Mouse (Mus musculus): ENCODE measurements around the gene Ccser1.

Gene Ccser1

DNA sequence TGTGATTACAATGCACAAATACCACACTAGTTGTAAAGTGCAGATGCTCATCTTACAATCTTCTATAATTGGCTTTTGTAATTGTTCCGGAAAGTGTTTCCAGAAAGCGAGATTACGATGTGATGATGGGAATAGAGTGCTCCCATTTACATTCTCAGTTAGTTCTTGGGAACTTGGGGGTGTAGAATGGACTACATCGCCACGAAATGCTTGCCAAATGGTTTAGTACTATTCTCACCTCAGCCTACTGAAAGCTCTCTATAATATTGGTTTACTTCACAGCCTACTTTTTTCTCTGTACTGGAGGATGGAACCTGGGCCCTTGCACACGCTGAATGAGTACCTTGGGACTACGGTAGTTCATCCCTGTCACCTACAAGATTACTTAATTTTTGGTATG, 522.9 kb downstream of the Ccser1 start:
- no peak for DNase-seq (ENCODE audit: low spot score)

DNA sequence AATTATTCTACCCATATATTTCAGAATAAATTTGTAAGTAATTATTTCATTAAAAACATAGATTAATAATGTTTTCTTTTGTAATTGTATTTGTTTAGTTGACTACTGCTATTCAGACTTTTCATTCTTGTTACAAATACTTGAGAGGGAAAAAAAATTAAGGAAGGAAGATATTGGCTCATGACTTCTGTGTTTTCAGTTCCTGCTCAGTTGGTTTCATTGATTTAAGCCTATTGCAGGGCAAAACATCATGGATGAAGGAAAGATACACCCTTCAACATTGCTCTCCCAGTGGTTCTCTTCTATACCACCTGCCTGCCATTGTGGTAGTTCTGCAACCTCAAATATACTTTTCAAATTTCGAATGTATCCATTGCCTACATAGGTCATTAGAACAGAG, 541.1 kb downstream of the Ccser1 start:
- DNase-seq (ENCODE audit: low spot score) = no peak

DNA sequence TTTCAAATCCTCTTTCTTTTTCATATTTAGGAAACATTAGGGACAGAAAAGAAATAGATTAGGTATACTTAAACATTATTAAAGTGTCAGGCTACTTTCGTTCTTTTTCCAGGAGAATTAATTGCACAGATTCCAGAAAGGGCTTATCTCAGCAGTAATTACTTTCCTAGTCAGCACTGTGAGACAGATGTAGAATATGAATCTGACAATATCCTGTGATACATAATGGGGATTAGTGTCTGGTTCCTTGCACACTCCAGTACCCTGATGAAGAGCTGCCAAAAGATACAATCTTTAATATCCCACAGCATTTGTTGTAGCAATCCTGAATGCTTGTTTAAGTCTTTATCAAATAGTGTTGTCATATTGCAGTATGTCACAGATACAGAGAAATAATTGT, 548.9 kb downstream of the Ccser1 start:
- peak; percentile 63 for DNase-seq (ENCODE audit: low spot score)

DNA sequence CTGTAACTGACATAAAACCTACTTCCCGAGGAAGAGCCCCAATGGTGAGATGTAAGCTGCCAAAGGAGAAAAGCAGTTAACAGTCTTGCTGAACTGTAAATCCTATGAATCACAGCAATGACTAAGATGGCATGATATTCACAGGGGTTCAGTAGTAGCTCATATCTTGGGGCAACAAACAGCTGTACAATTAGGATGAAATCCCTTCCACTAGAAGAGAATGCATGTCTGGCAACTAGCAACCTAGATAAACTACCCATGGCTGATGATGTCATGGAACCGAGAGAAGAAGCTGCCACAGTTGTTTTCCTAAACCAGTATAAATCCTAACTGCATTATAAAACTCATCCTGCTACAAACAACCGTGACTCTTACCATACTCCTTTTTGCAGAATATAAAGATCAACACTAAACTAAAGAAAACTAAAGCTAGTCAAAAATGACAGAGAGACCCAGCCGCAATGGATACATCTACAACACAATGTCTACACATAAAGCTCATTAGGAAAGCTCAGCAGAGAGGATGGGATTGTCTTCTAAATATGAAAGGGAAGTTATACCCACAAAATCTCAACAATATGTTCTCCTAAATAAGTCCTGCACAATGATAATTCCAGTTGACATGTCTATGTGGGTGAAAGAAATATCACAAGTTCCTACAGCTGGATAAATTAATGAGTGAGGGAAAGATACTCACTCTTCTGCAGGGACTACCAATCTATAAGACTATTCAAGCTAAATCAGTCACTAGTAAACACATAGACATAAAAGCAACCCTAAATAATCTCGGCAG, 550.2 kb downstream of the Ccser1 start:
- DNase-seq (ENCODE audit: low spot score) = peak; percentile 58

DNA sequence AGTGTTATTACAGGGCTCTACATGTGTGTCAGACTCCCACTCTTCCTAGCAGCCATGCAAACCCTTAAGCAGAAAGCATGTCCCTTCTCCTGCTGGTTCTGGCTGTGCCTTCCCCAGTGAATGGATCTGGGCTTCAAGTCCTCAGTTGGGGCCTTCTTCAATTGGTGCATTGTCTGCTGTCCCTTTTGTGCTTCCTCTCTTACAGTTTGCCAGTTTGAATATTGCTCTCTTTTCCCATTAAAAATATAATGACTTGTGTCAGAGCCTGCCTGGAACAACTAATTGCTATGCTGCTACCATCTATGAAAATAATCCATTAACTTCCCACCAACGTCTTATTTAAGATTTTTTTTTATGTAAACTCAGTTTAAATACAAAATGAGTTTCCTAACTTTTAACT, 566.2 kb downstream of the Ccser1 start:
- DNase-seq (ENCODE audit: low spot score) = peak; percentile 83

DNA sequence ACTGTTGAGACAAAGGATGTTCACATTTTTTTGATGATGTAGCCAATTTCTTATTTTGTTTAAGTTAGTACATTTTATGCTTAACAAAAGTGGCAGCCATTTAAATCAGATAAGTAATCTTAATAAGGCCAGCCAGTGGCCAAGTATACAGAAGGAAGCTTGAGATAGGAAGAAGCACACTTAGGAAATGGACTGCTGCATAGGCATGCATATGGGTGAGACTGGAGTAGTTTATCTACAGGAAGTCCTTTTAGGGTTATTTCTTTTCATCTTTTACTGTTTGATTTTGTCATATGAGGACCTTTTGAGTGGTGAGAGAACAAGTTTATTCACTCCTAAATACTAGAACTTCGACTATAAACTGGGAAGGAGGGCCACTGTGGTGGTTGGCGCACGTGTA, 582.0 kb downstream of the Ccser1 start:
- no peak for DNase-seq (ENCODE audit: low spot score)

DNA sequence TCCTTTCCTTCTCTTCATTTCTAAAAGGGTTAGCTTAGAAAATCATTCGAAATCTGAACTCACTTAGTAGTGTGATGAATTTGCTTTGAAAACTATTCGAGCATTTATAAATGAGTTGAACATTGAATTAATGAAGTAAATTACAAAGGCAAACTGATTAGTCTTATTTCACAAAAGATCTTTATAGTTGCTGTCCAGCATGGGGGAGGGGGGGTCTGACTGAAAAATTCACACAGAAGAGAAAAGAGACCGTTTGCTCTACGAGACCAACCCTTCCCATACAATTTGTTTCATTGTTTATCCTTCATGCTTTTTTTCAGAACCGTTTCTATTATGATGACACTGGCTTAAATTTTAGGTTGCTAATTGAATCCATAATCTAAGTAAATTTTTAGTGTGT, 583.3 kb downstream of the Ccser1 start:
- DNase-seq (ENCODE audit: low spot score) = peak; percentile 69

DNA sequence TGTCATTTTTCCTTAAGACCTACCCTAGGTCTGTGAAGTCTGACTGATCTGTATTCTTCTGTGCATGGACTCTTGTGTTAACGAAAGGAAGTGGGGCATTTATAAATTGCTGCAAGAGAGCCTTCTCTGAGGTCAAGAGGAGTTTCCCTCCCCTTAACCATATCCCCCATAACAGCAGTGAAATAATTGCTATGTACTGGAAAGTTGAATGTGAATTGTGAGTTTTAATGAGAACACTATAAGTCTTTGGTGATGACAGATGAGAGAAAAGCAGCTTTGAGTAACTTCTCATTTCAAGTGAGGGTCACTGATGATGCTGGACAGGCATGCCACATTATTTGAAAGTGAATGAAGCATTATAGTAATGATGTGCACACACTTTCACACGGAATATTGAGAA, 585.7 kb downstream of the Ccser1 start:
- DNase-seq (ENCODE audit: low spot score) = peak; percentile 64

DNA sequence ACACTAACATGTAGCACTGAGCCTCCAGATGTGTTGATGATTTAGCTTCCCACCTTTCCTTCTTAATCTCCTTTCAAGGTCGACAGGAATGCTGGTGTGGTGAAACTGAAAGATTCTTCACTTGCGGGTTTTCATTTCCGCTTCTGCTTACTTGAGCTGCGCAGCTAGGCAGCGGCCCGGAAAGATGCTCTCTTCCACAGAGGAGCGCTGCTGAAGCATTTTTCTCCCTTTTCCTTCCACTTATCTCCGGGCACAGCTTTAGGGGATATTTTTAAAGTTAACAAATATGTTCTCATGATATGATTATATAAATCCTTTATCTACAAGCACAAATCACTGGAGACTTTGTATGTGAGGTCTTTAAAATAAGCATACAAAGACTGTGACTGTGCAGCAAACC, 587.0 kb downstream of the Ccser1 start:
- DNase-seq (ENCODE audit: low spot score) = no peak

DNA sequence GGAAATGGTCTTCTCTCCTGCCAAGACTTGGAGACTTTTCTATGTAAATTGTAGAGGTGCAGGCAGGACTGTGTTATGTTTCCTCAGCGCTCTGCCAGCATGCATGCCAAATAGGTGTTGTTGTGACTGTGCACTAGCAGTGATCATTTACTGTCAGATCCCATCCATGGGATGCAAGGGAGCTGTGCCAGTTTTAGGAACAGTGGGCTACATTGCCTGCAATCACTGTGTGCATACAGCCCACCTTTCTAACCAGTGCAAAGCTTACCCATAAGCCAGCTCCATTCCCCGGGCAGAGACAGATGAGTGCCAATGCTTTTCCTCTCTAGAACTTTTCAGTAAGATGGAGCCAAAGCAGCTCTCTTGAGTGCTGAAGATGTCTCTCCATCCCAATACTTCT, 606.6 kb downstream of the Ccser1 start:
- no peak for DNase-seq (ENCODE audit: low spot score)

DNA sequence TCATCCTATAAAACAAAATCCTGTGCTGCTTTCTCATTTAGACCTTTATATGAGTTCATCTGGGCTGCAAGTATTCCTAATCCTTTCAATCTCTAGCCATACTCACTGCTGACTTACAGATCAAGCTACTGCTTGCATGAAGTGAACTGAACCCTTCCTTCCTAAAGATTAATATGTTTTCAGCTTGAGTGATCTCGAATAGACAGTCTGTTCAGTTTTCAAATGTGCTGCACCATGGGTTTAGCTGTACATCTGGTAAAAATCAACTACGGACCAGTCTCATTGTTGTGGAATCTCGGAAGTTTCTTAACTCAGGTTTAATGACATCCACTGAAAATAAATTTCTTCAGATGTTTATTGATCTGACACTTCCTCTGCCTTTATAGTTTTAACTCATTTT, 620.8 kb downstream of the Ccser1 start:
- peak; percentile 50 for DNase-seq (ENCODE audit: low spot score)

DNA sequence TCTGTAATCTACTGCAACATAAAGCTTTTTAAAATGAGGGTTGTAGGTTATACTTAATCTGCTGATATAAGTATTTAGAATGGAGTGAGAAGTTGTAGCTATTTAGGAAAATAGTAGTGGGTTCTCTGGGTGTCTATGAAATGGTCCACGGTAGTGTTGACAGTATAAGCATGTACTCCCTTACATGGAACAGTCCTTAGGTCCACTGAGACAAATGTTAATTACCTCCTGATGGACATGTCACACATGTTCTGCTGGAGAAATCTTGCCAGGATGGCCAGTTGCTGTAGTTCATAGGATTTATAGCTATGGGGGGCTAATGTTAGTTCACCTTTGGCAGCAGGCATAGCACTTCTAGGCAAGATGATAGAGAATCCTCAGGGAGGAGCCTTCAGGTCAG, 625.4 kb downstream of the Ccser1 start:
- no peak for DNase-seq (ENCODE audit: low spot score)

DNA sequence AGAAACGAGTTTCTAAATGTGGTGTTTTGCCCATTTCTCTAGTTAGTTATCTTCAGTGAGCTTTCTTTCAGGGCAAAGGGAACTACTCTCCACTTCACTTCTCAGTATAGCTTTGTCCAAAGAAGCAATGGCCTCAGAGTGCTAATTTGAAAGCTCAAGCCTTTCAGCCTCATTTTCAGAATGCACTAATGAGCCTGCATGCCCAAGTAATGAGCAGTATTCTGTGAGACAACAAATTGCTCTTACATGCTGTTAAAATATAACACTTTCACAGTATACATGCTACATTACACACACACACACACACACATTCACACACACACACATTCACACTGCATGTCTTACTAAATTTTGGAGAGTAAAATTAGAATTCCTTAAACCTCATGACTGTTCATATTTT, 637.6 kb downstream of the Ccser1 start:
- peak; percentile 64 for DNase-seq (ENCODE audit: low spot score)

DNA sequence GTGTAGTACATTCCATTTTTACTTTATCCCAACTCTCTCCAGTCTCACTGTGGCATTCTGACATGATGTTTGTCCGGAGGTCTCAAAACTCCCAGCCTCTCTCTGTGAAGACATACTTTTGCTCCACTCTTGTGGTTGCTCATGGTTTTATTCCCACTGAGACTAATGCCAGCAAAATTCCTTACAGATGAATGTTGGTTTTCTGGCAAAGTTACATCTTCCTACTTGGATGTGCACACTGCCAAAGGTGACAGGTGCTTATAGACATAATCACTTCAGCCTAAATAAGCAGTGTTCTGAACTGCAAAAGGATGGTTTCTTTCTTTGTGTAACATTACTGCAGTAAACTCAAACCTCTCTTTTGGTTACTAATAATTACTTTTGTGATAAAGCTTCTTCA, 696.2 kb downstream of the Ccser1 start:
- DNase-seq (ENCODE audit: low spot score) = no peak

DNA sequence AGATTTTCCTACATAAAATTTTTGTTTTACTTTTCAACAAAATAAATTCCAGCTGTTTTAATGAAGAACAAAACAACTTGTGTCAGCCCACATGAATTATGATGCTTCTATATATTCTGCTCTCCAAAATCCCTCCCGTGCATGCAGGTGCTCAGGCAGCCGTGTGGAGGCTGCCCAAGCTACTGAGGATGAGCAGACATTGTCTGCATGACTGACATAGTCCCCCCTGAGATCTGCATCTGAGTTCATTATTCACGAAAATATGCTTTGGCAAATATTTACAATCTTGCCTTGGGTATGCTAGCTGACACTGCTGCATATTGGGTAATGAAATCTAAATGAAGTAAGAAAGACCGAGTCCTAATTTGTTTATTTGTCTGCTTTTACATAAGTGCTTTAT, 718.1 kb downstream of the Ccser1 start:
- no peak for DNase-seq (ENCODE audit: low spot score)

DNA sequence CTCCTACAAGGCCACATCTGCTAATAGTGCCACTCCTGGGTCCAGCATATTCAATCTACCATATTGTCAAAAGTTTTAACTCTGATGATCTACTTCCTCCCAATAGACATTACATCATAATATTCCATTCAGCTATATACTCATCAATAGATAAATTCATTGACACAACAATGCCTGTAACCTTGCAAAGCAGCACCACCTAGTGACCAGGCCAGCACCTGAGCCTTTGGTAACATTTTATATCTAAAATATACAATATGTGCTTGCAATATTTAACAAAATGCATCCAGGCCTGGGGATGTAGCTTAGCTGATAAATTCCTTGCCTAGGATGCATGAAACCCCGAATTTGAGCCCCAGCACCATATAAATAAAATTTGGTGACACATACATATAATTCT, 722.6 kb downstream of the Ccser1 start:
- peak; percentile 26 for DNase-seq (ENCODE audit: low spot score)

DNA sequence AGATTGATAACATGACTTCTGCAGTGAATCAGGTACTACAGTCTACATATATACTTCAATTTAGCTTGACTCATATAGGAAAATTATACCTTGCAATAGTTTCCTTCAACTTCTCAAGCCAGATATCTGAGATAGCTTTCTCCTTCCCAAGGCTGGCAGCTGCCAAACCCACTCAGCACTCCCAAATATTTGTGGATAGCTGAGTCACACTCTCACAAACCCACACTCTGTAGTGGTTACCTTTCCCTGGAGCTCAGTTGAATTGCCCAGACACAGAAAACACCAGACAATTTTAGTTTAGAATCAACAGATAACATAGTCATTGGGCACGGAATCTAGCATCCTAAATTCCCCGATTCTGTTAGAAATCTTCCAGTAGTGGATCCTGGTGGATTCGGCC, 732.8 kb downstream of the Ccser1 start:
- DNase-seq (ENCODE audit: low spot score) = no peak

DNA sequence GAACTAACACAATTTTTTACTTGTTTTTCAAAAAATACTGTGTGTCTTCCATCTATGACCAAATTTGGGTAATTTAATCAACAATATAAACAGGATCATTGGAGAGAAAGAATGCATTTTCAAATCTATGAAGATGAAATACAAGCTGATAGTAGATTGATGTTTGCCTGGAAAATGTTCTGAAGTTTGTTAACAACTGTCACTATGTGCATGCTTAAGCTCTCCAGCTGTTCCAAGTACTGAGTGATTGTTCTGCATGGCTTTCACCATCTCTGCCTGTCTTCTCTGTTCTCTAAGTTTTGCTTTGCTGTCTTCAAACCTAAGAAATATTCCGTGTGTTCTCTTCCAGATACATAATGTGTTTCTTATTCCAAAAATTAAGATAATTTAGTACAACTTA, 751.5 kb downstream of the Ccser1 start:
- DNase-seq (ENCODE audit: low spot score) = no peak

DNA sequence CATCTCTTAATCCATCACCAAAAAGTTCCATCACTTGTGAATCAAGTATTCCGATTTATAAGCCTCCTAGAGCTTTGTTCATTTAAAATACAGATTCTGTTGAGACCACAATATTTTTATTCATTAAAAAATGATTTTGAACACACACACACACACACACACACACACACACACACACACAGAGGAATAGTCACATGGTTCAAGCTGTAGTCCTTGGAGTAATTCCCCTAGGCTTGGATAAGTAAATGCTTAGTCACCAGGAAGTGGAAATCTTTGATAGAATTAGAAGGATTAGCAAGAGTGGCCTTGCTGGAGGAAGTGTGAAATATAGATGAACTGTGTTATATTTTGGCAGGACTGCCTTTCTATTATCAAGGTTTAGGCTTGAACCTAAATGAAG, 756.5 kb downstream of the Ccser1 start:
- no peak for DNase-seq (ENCODE audit: low spot score)

DNA sequence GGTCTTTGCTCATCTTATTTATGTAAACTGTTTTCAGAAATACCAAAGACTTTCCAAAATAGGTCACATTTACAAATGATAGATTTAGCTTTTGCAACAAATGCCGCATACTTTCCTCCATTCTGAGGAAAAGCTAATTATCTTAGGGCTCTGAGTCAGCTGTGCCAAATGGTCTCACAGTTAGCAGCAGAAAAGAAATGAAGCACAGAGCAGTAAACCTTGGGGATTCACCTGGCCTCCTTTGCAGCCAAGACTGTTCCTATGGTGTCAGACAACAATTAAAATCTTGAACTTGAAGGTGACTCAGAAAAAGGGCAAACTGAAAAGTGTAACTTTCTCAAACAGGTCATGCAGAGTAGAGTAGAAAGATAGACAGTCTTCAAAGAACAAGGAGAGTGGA, 759.1 kb downstream of the Ccser1 start:
- DNase-seq (ENCODE audit: low spot score) = no peak

DNA sequence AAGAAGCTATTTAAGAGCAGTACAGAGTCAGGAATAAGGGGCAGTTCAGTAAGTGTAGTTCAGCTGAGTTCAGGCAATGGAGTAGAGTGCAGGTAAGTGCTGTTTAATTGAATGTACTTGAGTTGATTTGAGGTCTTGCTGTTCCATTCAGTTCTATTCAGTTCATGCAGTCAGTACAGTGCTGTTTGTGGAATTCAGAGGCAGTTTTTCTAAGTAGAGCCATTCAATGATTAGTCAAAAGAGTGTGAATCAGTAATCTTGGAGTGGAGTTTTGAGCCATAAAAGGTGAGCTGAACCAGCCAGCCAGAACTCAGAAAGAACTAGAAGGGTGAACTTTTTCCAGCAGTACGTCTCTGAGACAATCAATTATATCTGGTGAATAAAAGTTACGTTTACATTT, 773.6 kb downstream of the Ccser1 start:
- DNase-seq (ENCODE audit: low spot score) = no peak

DNA sequence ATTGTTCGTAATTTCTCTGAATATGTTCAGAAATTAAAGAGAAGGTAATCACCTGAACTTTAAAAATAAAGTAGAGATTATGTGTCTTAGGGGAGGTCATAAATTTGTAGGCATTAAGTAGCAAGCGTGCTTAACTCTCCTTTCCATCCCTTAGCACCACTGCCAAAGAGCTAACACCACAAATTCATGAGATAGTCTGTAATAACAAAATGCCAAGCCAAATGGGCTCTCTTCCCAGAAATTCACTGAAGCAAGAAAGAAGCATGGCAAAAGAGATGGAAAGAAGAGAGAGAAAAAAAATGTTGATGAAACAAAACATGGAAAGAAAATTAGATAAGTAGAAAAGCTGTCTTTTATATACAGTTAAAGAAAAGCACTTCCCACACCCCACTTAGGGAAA, 796.8 kb downstream of the Ccser1 start:
- DNase-seq (ENCODE audit: low spot score) = no peak

DNA sequence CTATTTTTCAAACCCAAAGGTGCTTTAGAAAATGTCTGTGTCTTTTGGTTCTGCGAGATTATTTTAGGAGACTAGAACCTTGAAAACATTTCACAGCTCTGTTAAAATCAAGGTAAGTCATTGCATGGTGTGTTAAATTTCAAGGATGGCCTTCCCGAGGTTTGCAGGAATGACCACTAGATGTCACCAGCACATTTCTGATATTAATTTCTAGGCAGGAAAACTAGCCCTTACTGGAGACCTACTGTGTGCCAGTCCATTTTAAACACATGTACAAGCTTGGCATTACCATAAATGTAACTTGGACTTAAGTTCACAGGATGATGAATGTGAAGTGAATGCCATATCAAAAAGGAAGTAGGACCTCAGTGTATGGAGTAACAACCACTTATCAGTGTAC, 798.3 kb downstream of the Ccser1 start:
- peak; percentile 47 for DNase-seq (ENCODE audit: low spot score)

DNA sequence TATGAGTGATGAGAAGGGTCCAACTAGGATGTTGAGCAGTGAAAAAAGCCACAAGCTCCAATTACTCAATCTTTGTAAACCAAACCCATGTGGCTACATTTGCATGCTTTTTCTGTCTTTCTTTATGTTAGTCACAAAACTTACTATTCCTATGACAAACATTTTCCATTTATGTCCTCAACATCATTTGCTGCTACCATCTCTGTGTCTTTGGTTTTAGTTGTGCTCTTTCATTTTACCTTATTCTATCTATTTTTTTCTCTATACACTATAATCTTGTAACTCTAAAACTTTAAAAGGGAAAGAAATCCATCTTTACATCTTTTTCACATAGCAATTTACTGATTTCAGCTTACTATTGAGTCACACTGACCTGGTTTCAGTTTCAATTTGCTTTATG, 834.2 kb downstream of the Ccser1 start:
- no peak for DNase-seq (ENCODE audit: low spot score)

DNA sequence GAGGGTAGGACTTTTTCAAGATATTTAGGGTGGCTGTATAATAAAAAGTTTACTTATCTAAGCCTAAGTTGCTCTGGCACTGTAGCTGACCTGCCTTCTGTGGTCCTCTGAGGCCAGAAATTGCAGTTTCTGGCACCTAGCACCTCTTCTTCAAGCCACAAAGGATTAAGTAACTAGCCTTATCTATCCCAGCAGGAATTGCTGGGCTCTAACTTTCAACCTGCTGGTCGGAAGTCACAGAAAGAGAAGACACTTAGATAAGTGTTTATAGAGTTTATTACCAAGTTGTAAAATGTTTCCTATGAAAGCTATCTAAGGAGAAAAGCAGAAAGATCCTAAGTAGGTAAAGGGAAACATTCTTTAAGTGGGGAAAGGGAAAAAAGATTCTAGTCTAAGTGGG, 864.3 kb downstream of the Ccser1 start:
- no peak for DNase-seq (ENCODE audit: low spot score)

Data from retina, embryonic 14.5 days (tissue).